Mouse (Mus musculus) lung, postnatal 0 days (tissue): ENCODE measurements around the gene Pgam2.

Experiments used
- CTCF ChIP-seq: IDR thresholded peaks from 2 replicates; pipeline ENCODE4 v1.5.1; 2016; ENCODE audit warnings: antibody characterized with exemption, mild to moderate bottlenecking
- EP300 ChIP-seq: IDR thresholded peaks from 2 replicates; pipeline ENCODE4 v1.6.1; 2016; ENCODE audit warnings: antibody characterized with exemption, mild to moderate bottlenecking, control low read depth

DNA sequence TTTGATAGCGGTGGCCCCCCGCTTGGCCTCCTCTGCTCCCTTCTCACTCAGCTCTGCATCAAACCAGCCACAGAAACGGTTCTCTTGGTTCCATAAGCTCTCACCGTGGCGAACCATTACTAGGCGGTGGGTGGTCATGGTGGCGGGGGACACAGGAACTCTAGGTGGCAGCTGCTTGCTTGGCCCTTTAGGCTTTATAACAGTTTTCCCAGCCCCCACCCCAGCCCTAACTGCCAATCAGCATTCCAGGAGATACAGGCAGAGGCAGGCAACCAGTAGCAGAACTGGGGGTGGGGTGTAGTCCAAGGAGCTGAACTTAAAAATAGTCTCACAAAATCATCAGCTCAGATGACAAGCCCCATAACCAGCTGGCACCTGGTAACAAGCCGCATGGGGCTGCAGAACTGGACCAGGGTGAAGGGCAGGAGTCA lies at the start of gene Pgam2:
- no peak for TF ChIP-seq CTCF
- TF ChIP-seq EP300 = no peak
